Comparison of ENCODE assay signal across 10 mouse cellular contexts in the genomic region with DNA sequence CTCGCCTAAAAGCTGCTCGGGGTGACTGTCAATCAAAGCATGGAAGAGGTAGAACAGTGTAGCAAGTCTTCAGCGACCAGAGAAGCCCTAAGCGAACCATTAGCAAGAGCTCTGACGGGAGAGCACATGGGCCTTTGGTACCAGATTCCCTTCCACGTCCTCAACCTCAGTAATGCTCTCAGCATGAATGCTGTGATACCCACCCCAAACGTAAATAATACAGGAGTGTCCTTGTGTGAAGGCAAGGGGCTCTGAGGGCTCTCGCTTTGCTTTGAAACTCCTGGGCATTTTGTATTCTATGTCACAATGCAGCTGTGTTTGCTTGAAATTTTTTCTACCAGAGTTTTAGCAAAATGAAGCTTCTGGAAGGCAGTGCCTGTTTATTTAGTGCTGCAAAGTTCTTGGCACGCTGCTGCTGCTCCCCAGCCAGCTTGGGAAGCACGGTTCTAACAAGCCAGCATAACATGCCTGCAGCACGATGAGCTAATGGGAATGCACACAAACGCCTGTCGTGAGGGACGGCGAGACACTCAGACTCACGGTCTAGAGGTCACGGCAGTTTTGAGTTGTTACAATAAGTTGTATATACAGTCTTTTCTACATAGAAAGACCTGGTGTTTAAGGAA. TPM values are rescaled to one million over a fixed set of nuclear protein-coding genes. Genes with fewer than 3 reads are reported as not detected.
DNase-seq lines count a peak whose midpoint lies in the region; TF ChIP-seq lines count a peak whose summit lies in the region.
"Had no signal": no experiment of that assay in that cellular context is flagged by ENCODE, and none has a peak within 500 bp of the region (broad histone marks: within the 10 kb centered on the region; RNA-seq: fewer than 3 reads in every experiment).

No protein-coding gene starts in this region.

- no peaks in the 10 kb centered on the region for H3K4me1 ChIP-seq in hindbrain, embryonic 10.5 days (replicated peaks)
- H3K4me1 ChIP-seq: embryonic facial prominence, embryonic 12.5 days; neural tube, embryonic 15.5 days had no signal

- H3K27me3 ChIP-seq in hindbrain, embryonic 10.5 days (ENCODE audit: insufficient read depth, poor library complexity, severe bottlenecking), result no peaks in the 10 kb centered on the region
- H3K27me3 ChIP-seq: embryonic facial prominence, embryonic 12.5 days; neural tube, embryonic 15.5 days had no signal

- DNase-seq in left cerebral cortex, postnatal 36 days (ENCODE audit: low spot score in 2 of 2), result peak; percentile 14 to 16
- DNase-seq in left cerebral cortex, adult 2 months (ENCODE audit: extremely low spot score in 1 of 2, low spot score in 2 of 2), result no peak
- DNase-seq in gastrocnemius, postnatal 10 days, result peak; percentile 34
- peak; percentile 42 to 67 for DNase-seq in layer of hippocampus, adult 2 months (ENCODE audit: low spot score in 2 of 2)
- peak; percentile 55 for DNase-seq in skeletal muscle tissue, adult 2 months (ENCODE audit: low read depth, low spot score)
- DNase-seq in hindbrain, embryonic 10.5 days (ENCODE audit: low spot score), result no peak
- no peak for DNase-seq in cerebellum, postnatal 25 days
- DNase-seq: thymus, postnatal 25 days had no signal

- no peak for TF ChIP-seq CTCF in left cerebral cortex, adult 2 months (IDR thresholded peaks at IDR 0.05)
- no peak for TF ChIP-seq CTCF in layer of hippocampus, adult 2 months (conservative IDR thresholded peaks at IDR 0.05)

- no peak overlapping the region for H3K27ac ChIP-seq in left cerebral cortex, adult 2 months
- H3K27ac ChIP-seq in layer of hippocampus, adult 2 months, result peak overlapping the region; percentile 64
- no peak overlapping the region for H3K27ac ChIP-seq in hindbrain, embryonic 10.5 days
- H3K27ac ChIP-seq: embryonic facial prominence, embryonic 12.5 days; neural tube, embryonic 15.5 days had no signal

- H3K9me3 ChIP-seq in hindbrain, embryonic 10.5 days, result no peaks in the 10 kb centered on the region
- H3K9me3 ChIP-seq: embryonic facial prominence, embryonic 12.5 days; neural tube, embryonic 15.5 days had no signal

- no peak overlapping the region for H3K4me3 ChIP-seq in left cerebral cortex, adult 2 months
- peak overlapping the region; percentile 1; the same call in 1 of the 2 replicates for H3K4me3 ChIP-seq in layer of hippocampus, adult 2 months
- no peak overlapping the region for H3K4me3 ChIP-seq in hindbrain, embryonic 10.5 days
- H3K4me3 ChIP-seq: embryonic facial prominence, embryonic 12.5 days; neural tube, embryonic 15.5 days had no signal

- intact Hi-C loops in left cerebral cortex, postnatal 36 days (cut with DNase I), result no loop called here
- intact Hi-C loops in left cerebral cortex, adult 2 months (cut with DNase I), result no loop called here

- WGBS in hindbrain, embryonic 10.5 days, result 87% methylated on average over 17 of the region's 17 CpGs

- H3K36me3 ChIP-seq in hindbrain, embryonic 10.5 days, result peaks cover 97% of the 10 kb centered on the region

RNA-seq across cellular contexts. Expression of a gene that starts 18.6 kb away (rescaled TPM):
- total RNA-seq in left cerebral cortex, postnatal 36 days (2021), result 1 to 10 TPM; 1.8 to 2.9 TPM
- total RNA-seq in left cerebral cortex, adult 2 months (2021), result 1 to 10 TPM; 2.6 TPM
- total RNA-seq in gastrocnemius, postnatal 10 days (2021), result 1 to 10 TPM; 1.6 to 2.6 TPM
- 1 to 10 TPM; 3.2 to 4.1 TPM for total RNA-seq in layer of hippocampus, adult 2 months (2021)
- polyA plus RNA-seq in hindbrain, embryonic 10.5 days (2016; fragmentation: Nextera tagmentation; extraction: Ambion mirVana), result 8.5 and 11.8 TPM in 2 replicates

Comparison
In these comparisons a context has a peak if more than half of its experiments do, and no peak if none do; other contexts are left out.
1. DNase-seq: peak in left cerebral cortex, postnatal 36 days (2 of 2), gastrocnemius, postnatal 10 days (single experiment), layer of hippocampus, adult 2 months (2 of 2) and skeletal muscle tissue, adult 2 months (single experiment); none in left cerebral cortex, adult 2 months (0 of 2), hindbrain, embryonic 10.5 days (single experiment) and cerebellum, postnatal 25 days (0 of 2).